Mouse (Mus musculus): Measurements from ENCODE around the gene Hist2h2bb. TPM values are rescaled to one million over a fixed set of nuclear protein-coding genes. Genes with fewer than 3 reads are reported as not detected.
A peak's percentile ranks its signal among the peaks of the same experiment; 100 is the strongest.
"Not testable (repeated sequence)": the region's sequence is repeated elsewhere in the genome, so short reads cannot be mapped to it uniquely, and the experiment has no call there.

The Hist2h2bb gene
- polyA plus RNA-seq (2014; fragmentation: Nextera tagmentation; extraction: Ambion mirVana), result 21.8 and 45.2 TPM in 2 replicates

DNA sequence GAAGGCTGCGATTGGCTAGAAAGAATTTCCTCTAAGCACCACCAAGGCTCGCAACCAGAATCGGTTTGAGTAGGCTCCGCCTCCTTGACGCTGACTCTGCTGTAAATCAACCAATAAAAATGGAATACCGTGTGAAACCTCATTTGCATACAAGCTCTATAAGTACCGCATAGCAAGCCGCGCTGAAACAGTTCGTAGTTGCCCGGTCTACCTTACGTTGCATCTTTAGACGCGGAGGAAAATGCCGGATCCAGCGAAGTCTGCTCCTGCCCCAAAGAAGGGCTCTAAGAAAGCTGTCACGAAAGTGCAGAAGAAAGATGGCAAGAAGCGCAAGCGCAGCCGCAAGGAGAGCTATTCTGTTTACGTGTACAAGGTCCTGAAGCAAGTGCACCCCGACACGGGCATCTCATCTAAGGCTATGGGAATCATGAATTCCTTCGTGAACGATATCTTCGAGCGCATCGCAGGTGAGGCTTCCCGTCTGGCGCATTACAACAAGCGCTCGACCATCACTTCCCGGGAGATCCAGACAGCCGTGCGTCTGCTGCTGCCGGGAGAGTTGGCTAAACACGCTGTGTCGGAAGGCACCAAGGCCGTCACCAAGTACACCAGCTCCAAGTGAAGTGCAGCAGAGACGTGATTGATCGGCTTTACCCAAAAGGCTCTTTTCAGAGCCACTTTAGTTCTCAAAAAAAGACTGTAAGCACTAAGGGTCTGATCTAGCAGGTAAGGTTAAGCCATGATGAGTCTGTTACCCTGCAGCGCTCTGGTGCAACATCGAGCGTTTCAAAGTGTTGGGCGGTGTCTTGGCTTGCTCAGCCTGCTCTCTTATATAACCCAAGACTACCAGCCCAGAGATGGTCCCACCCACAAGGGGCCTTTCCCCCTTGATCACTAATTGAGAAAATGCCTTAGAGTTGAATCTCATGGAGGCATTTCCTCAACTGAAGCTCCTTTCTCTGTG is at the start of gene Hist2h2bb:
Gene Hist2h2bb, plus strand, starts transcription at position 242 of the 964 bp plus-strand sequence.
- Histone ChIP-seq H3K9ac (ENCODE audit: low read depth, low read length) (peak within 1 kb of the TSS; percentile 80), H3K27me3 (ENCODE audit: control insufficient read depth, insufficient read depth, low read length) (no peaks in the 10 kb centered on the region), H3K36me3 (ENCODE audit: control insufficient read depth, insufficient read depth, low read length) (no peaks in the 10 kb centered on the region), H3K4me1 (ENCODE audit: control insufficient read depth, insufficient read depth, low read length) (peaks cover 12% of the 10 kb centered on the region; the same call in 1 of the 2 replicates), H3K9me3 (ENCODE audit: control insufficient read depth, low read length) (no peaks in the 10 kb centered on the region), H3K27ac (ENCODE audit: low read depth, low read length) (peak within 1 kb of the TSS; percentile 99), H3K4me3 (ENCODE audit: low read length) (peak within 1 kb of the TSS; percentile 61), H3K4me2 (replicated peaks; ENCODE audit: low read depth, low read length) (peak within 1 kb of the TSS; percentile 82)
- 1% methylated on average over 45 of the region's 45 CpGs for WGBS
- peak; percentile 96 for ATAC-seq (ENCODE audit: low FRiP score, low TSS enrichment)

DNA sequence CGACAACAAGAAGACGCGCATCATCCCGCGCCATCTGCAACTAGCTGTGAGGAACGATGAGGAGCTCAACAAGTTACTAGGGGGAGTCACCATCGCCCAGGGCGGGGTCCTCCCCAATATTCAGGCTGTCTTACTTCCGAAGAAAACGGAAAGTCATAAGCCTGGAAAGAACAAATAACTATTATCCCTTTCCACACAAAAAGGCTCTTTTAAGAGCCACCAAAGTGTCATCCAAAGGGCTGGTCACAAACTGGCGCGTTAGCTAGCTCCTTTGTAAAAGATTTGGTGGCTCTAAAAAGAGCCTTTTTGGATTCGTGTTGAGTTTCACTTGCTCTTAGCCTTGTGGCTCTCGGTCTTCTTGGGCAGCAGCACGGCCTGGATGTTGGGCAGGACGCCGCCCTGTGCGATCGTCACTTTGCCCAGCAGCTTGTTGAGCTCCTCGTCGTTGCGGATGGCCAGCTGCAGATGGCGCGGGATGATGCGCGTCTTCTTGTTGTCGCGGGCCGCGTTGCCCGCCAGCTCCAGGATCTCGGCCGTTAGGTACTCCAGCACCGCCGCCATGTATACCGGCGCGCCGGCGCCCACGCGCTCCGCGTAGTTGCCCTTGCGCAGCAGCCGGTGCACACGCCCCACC is 49.3 kb upstream of the Hist2h2bb start:
- ATAC-seq (ENCODE audit: low FRiP score, low TSS enrichment), result peak; percentile 46
- H3K27me3 ChIP-seq (ENCODE audit: control insufficient read depth, insufficient read depth, low read length); H3K36me3 ChIP-seq (ENCODE audit: control insufficient read depth, insufficient read depth, low read length); H3K9me3 ChIP-seq (ENCODE audit: control insufficient read depth, low read length): not testable (repeated sequence)
- H3K4me1 ChIP-seq (ENCODE audit: control insufficient read depth, insufficient read depth, low read length), result peaks cover 31% of the 10 kb centered on the region
- H3K4me2 ChIP-seq (replicated peaks; ENCODE audit: low read depth, low read length), result peak overlapping the region; percentile 82
- WGBS, result under 1% methylated on average over 27 of the region's 47 CpGs
- H3K9ac ChIP-seq (ENCODE audit: low read depth, low read length), result peak overlapping the region; percentile 93
- H3K27ac ChIP-seq (ENCODE audit: low read depth, low read length), result peak overlapping the region; percentile 100
- peak overlapping the region; percentile 65 for H3K4me3 ChIP-seq (ENCODE audit: low read length)

DNA sequence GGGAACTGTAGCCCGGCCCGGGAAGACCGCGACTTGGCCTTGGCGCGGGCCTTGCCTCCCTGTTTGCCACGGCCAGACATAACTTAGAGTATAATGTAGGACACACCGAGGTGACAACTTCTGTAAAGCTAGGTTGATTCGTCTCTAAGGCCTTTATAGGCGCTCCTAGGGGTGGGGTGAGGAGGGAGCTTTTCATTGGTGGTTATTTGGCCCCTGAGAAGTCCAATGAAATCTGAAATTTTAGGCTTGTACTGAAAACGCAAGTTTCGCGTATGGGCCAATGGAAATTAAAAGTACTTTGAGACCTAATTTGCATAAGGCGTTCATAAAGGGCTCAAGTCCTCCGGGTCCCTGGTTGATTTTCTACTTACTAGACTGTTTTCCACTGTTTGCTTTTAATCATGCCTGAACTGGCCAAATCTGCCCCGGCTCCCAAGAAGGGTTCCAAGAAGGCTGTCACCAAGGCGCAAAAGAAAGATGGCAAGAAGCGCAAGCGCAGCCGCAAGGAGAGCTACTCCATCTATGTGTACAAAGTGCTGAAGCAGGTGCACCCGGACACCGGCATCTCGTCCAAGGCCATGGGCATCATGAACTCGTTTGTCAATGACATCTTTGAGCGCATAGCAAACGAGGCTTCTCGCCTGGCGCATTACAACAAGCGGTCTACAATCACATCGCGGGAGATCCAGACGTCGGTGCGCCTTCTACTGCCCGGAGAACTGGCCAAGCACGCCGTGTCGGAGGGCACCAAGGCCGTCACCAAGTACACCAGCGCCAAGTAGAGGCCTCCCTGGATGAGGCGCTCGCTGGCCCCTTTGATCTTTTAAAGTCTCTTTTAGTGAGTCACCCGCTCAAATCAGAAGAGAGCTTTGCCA is 48.5 kb upstream of the Hist2h2bb start, which contains the start of the genes Hist2h2ac and Hist2h2be:
Gene Hist2h2ac, minus strand, starts transcription at position 116 of the 875 bp plus-strand sequence.
Gene Hist2h2be, plus strand, starts transcription at position 355 of the 875 bp plus-strand sequence.
- Histone ChIP-seq H3K9ac (ENCODE audit: low read depth, low read length) (peak within 1 kb of the TSS; percentile 93), H3K27me3 (ENCODE audit: control insufficient read depth, insufficient read depth, low read length) (no peaks in the 10 kb centered on the region), H3K4me2 (replicated peaks; ENCODE audit: low read depth, low read length) (peak within 1 kb of the TSS; percentile 82), H3K4me3 (ENCODE audit: low read length) (peak within 1 kb of the TSS; percentile 65), H3K9me3 (ENCODE audit: control insufficient read depth, low read length) (no peaks in the 10 kb centered on the region), H3K4me1 (ENCODE audit: control insufficient read depth, insufficient read depth, low read length) (peaks cover 35% of the 10 kb centered on the region), H3K36me3 (ENCODE audit: control insufficient read depth, insufficient read depth, low read length) (no peaks in the 10 kb centered on the region), H3K27ac (ENCODE audit: low read depth, low read length) (peak within 1 kb of the TSS; percentile 100)
- peak; percentile 93 for ATAC-seq (ENCODE audit: low FRiP score, low TSS enrichment)
- WGBS, result under 1% methylated on average over 43 of the region's 43 CpGs

DNA sequence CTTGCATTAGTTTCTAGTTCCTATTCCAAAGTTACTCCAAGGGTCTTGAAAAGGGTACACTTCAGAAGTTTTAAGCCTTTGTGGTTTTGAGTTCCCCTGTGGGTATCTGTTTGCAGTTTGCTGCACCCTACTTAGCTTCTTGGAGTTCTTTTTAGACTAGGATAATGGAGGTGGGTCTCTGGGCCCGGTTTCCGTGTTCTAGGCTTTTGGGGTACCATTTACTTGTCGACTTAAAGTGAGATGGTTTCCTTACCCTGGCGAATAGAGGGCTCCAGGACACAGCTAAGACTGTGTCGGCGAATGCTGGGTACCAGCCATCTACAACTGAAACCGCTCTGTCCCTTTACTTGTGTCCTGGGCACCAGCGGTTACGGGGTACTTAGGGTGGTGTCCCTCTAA is 47.9 kb upstream of the Hist2h2bb start:
- peak overlapping the region; percentile 100 for H3K27ac ChIP-seq (ENCODE audit: low read depth, low read length)
- peak overlapping the region; percentile 82 for H3K4me2 ChIP-seq (replicated peaks; ENCODE audit: low read depth, low read length)
- H3K4me1 ChIP-seq (ENCODE audit: control insufficient read depth, insufficient read depth, low read length), result peaks cover 35% of the 10 kb centered on the region
- no peaks in the 10 kb centered on the region for H3K36me3 ChIP-seq (ENCODE audit: control insufficient read depth, insufficient read depth, low read length)
- no peaks in the 10 kb centered on the region for H3K9me3 ChIP-seq (ENCODE audit: control insufficient read depth, low read length)
- H3K9ac ChIP-seq (ENCODE audit: low read depth, low read length), result peak overlapping the region; percentile 93
- H3K4me3 ChIP-seq (ENCODE audit: low read length), result peak overlapping the region; percentile 65
- WGBS, result 13% methylated on average over 9 of the region's 9 CpGs
- no peak for ATAC-seq (ENCODE audit: low FRiP score, low TSS enrichment)
- no peaks in the 10 kb centered on the region for H3K27me3 ChIP-seq (ENCODE audit: control insufficient read depth, insufficient read depth, low read length)

DNA sequence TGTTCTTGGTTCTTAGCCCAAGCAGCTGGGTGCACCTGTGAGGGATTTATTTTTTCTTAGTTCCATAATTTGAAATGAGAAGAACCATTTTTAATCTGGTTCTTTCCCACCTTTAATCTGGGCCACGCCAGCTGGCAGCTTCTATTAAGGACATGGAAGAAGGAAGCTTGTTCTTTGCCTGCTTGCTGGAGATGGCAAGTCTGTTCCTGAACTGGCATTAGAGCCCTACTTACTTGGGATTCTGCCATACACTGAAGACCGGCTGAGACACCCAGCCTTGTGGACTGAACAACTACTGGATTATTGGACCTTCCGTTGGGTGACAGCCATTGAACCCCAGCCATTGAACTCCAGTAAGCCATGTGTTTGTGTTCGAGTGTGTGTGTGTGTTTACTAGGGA is 46.8 kb upstream of the Hist2h2bb start:
- H3K4me3 ChIP-seq (ENCODE audit: low read length), result peak overlapping the region; percentile 8; the same call in 1 of the 2 replicates
- 91% methylated on average over 4 of the region's 4 CpGs for WGBS
- no peak overlapping the region for H3K27ac ChIP-seq (ENCODE audit: low read depth, low read length)
- no peak overlapping the region for H3K9ac ChIP-seq (ENCODE audit: low read depth, low read length)
- no peaks in the 10 kb centered on the region for H3K27me3 ChIP-seq (ENCODE audit: control insufficient read depth, insufficient read depth, low read length)
- peak overlapping the region; percentile 82 for H3K4me2 ChIP-seq (replicated peaks; ENCODE audit: low read depth, low read length)
- H3K4me1 ChIP-seq (ENCODE audit: control insufficient read depth, insufficient read depth, low read length), result peaks cover 35% of the 10 kb centered on the region
- no peaks in the 10 kb centered on the region for H3K9me3 ChIP-seq (ENCODE audit: control insufficient read depth, low read length)
- no peak for ATAC-seq (ENCODE audit: low FRiP score, low TSS enrichment)
- no peaks in the 10 kb centered on the region for H3K36me3 ChIP-seq (ENCODE audit: control insufficient read depth, insufficient read depth, low read length)

DNA sequence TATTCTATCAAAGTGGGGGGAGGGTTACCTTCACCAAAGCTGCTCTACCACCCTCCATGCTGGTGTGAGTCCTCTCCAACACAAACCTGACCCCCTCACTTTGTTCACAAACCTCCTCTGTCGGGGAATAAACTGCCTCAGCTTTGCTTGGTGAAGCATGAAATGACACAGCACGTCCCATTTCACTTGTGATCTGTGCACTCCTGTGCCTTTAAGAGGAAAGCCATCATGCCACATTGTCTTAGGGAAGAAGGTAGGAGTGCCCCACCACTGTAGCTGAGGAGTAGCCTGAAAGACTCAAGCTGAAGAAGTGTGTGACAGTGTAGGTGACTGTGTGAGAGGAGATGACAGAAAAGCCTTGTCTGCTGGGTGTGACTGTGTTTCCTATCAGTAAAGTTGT is 44.1 kb upstream of the Hist2h2bb start:
- Histone ChIP-seq H3K9me3 (ENCODE audit: control insufficient read depth, low read length) (no peaks in the 10 kb centered on the region), H3K4me3 (ENCODE audit: low read length) (no peak overlapping the region), H3K4me2 (replicated peaks; ENCODE audit: low read depth, low read length) (no peak overlapping the region), H3K9ac (ENCODE audit: low read depth, low read length) (no peak overlapping the region), H3K27me3 (ENCODE audit: control insufficient read depth, insufficient read depth, low read length) (no peaks in the 10 kb centered on the region), H3K36me3 (ENCODE audit: control insufficient read depth, insufficient read depth, low read length) (no peaks in the 10 kb centered on the region), H3K27ac (ENCODE audit: low read depth, low read length) (no peak overlapping the region), H3K4me1 (ENCODE audit: control insufficient read depth, insufficient read depth, low read length) (peaks cover 32% of the 10 kb centered on the region)
- ATAC-seq (ENCODE audit: low FRiP score, low TSS enrichment), result no peak
- 11% methylated on average over 2 of the region's 2 CpGs for WGBS

DNA sequence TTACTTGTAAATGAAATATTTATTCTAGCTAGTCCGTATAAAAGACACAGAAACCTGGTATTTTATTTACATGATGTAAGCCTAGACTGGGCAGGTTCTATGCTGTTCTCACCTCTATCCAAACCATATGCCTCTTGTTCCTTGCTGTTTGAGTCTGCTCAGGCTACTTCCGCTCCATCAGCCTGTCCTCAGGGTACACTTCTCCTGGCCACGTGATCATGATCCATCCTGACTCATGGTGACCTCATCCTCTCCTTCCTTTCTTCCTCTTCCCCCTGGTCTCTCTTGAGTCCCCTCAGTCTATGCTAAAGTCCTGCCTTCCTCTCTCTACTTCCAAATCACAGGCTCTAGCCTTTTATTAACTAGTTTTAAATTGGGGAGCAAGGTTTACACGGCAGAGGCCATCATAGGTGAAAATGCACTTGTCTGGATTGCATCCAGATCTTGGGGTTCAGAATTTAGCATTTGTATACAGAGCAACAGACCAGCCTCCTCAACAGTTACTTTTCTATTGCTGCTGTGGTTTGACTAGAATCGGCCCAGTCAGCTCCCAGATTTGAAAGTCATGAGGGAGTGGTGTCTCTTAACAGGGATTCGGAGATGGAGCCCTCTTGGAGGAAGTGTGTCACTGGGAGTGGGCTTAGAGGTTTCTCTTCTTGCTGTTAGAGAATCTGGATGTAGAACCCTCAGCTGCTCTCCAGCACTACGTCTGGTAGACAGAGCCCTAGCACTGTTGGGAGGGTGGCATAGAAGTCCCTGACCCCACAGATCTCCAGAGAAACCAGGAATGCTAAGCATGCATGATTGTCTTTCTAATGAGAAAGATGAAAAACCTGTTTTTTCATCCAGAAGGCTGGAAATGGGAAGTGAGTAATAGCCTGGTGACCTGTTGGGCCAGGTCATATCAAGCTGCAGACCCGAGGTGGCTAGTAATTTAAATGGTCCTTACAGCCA is 42.6 kb upstream of the Hist2h2bb start:
- H3K4me1 ChIP-seq (ENCODE audit: control insufficient read depth, insufficient read depth, low read length), result peaks cover 28% of the 10 kb centered on the region
- no peaks in the 10 kb centered on the region for H3K27me3 ChIP-seq (ENCODE audit: control insufficient read depth, insufficient read depth, low read length)
- no peak for ATAC-seq (ENCODE audit: low FRiP score, low TSS enrichment)
- H3K9ac ChIP-seq (ENCODE audit: low read depth, low read length), result no peak overlapping the region
- WGBS, result 63% methylated on average over 8 of the region's 8 CpGs
- H3K9me3 ChIP-seq (ENCODE audit: control insufficient read depth, low read length), result no peaks in the 10 kb centered on the region
- no peaks in the 10 kb centered on the region for H3K36me3 ChIP-seq (ENCODE audit: control insufficient read depth, insufficient read depth, low read length)
- H3K27ac ChIP-seq (ENCODE audit: low read depth, low read length), result no peak overlapping the region
- H3K4me2 ChIP-seq (replicated peaks; ENCODE audit: low read depth, low read length), result no peak overlapping the region
- H3K4me3 ChIP-seq (ENCODE audit: low read length), result no peak overlapping the region
